Mouse (Mus musculus): ENCODE data around the gene Rpain. TPM values are rescaled to one million over a fixed set of nuclear protein-coding genes. Genes with fewer than 3 reads are reported as not detected.

Gene Rpain
- total RNA-seq, 1 experiment from 2014 or later = 24.9 TPM

DNA sequence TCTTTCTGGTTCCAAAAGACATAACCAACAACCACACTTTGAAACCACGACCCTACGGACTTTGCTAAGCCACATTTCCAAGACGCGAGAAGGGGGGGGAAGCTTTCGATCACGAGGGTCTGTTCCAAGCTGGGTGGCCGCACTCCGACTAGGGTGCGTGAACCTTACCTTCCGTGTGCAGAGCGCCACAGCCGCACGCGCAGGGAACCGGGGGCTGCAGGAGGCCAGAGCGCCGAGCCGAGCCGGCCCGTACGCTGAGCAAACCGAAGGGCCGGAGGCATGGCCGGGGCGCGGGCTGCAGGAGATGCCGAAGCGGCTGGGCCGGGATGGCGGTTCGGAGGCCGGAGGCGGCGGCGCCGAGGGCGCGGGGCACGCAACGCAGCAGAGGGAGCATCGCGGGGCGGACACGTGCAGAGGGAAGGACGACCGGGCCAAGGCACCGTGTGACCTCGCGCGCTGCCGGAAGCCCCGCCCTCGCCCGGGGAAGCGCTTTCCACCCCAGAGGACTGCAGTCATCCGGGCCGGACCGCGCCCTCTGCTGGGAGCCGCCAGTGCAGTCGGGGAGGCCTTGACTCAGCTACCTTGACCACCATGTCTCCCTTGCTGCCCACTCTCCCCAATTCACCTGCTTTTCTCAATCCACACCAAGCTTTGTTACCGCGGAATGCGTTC is 12.7 kb downstream of the Rpain start, which contains the start of gene C1qbp:
C1qbp (minus strand) TSS at position 470 of the 672 bp plus-strand sequence.
- DNase-seq = peak; percentile 99

- no peak for DNase-seq
Observed at GRCm38 (mm10) chr11:71001167-71001566, 31.2 kb downstream of the Rpain start.

- DNase-seq = peak; percentile 82
Observed at GRCm38 (mm10) chr11:71003611-71004315, 33.8 kb downstream of the Rpain start.

GRCm38 (mm10) chr11:71004316-71004773 is 34.3 kb downstream of the Rpain start, which contains the start of gene Dhx33:
Dhx33 (minus strand) TSS chr11:71004437.
- DNase-seq = peak; percentile 98

- no peak for DNase-seq
Observed at GRCm38 (mm10) chr11:71005046-71005445, 35.0 kb downstream of the Rpain start.

GRCm38 (mm10) chr11:71007026-71007425 is 37.0 kb downstream of the Rpain start:
- DNase-seq = peak; percentile 18

- no peak for DNase-seq
Observed at GRCm38 (mm10) chr11:71007831-71008230, 37.8 kb downstream of the Rpain start.

GRCm38 (mm10) chr11:71008321-71008720 is 38.3 kb downstream of the Rpain start:
- peak; percentile 52 for DNase-seq

DNA sequence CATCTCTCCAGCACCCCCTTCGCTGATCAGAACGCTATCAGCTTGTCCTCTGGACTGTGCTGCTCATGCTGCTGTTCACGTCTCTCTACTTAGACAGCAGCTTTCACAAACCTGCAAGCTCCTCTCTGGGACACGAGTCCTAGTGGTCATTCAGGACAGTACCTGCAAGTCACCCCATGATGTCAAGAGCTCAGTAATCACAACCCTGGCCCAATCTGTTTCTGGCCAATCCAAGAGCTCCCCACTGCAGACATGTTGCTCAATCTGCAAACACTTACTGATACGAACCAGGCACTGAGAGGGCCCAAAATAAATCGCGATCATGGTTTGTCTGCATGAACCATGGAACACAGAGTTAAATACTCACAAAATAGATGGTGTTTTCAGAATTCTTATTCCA is 42.7 kb downstream of the Rpain start:
- no peak for DNase-seq

DNA sequence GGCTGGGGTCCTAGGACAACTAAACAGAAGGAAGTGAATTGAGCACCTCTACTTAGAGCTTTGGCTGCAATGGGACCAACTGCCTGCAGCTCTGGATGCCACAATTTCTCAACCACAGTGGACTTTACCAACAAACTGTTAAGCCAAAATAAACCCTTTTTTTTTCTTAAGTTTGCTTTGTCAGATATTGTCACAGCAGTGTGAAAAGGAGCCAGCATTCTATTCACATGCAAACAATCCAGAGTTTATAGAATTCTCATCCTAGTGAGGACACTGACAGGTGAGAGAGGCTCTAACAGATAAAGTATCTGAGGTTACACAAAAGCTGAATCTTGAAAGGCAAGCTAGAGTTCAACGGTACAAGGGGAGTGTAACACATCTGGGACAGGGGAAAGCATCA is 47.0 kb downstream of the Rpain start:
- DNase-seq = no peak

DNA sequence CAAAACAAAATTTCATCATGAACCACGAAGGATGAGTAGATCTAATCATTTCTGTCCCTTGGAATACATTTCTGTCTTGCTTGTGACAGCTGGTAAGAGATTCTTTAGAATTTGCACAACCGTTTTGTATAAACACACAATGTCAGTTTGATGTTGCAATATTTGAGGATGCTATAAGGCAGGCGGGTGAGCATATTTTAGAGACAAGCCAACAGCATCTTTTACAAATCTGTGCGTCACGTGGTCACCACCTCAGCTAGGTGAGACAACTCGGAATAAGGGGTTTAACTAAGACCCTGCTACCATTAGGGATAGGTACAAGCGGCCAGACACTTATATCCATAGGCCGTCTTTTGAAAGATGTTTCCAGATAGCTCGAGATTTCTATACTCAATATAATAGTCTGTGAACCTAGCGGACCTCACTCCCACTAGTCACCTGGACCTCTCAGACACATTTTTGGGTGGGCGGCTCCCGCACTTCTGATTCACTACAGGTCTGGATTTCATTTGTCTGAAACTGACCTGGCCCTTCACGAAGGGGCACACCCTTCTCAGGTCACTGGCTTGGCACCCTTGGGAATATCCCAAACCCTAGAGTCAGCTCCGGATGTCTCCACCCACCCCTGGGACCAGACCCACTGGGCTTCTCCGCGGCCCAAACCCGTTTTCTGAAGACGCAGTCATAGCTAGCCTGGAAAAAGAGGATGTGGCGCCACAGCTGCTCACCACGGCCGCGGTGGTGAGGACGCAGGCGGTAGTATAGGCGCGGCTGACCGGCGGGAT is 48.6 kb downstream of the Rpain start:
- DNase-seq = no peak

DNA sequence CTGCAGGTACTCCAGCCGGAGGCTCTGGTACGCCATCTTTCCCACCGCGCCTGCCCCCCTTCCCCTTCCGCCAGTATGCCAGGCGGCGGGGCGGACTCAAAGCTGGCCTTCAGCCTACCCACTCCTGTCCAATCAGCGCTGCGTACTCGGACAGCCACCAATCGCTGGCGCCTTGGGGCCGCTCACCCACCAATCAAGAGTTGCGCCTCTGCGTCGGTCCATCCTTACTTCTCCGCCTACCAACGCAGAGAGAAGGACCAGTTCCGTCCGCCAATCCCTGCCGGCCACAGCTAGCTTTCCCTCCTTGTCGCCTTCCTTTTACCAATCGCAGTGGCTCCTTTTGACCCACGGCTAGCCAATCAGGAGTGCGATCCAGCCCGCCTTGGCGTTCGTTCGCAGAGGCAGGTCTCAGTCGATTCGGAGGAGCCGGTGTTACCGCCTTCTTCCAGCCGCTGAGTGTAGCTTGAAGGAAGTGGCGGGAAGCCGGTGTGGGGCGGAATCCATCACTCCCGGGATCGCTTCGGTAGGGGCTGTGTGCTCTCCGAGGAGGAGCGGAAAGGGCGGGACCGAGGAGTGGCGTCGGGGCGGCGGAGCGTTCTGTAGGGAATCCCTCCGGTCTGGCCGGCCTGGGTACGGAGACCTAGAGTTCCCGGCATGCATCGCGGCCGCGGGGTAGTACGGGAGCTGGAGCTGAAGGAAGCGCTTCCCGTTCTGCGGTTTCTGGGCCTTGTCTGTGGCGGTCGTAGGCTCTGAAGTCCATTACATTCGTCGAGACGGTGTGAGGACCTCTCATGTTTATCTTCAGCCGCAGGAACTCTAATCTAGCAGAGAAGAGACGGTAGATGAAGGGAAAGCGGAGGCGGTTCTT is 49.4 kb downstream of the Rpain start, which contains the start of the genes Mis12 and Derl2:
Mis12 (plus strand) TSS at position 411 of the 868 bp plus-strand sequence.
Derl2 (minus strand) TSS at position 641 of the 868 bp plus-strand sequence.
- peak; percentile 98 for DNase-seq

Other genes with a start within 250 kb of the Rpain start
- 8.7 and 10.3 TPM in 2 replicates for gene Zfp3, start 206.0 kb upstream of the Rpain start, total RNA-seq (2021)
- gene Scimp, start 157.6 kb upstream of the Rpain start, total RNA-seq (2021) = 0.41 and 1.2 TPM in 2 replicates
- gene Rabep1, start 125.4 kb upstream of the Rpain start, total RNA-seq (2021) = 97.4 and 109 TPM in 2 replicates
- gene Nup88, start 240 bp upstream of the Rpain start, total RNA-seq (2021) = 57.2 and 63.4 TPM in 2 replicates
- 234 and 249 TPM in 2 replicates for gene C1qbp, start 12.8 kb downstream of the Rpain start, total RNA-seq (2021)
- gene Dhx33, start 34.2 kb downstream of the Rpain start, total RNA-seq (2021) = 28.3 and 29.5 TPM in 2 replicates
- gene Mis12, start 49.4 kb downstream of the Rpain start, total RNA-seq (2021) = 23.2 and 24.4 TPM in 2 replicates
- gene Derl2, start 49.6 kb downstream of the Rpain start, total RNA-seq (2021) = 56.0 and 60.2 TPM in 2 replicates
- 9.3 and 10.1 TPM in 2 replicates for gene 6330403K07Rik, start 63.3 kb downstream of the Rpain start, total RNA-seq (2021)
- gene Nlrp1a, start 174.5 kb downstream of the Rpain start, total RNA-seq (2021) = 1.7 and 2.1 TPM in 2 replicates

Data from adrenal gland, postnatal 14 days (tissue).